Mouse (Mus musculus): ENCODE data around the gene Zic1.

Gene Zic1

DNA sequence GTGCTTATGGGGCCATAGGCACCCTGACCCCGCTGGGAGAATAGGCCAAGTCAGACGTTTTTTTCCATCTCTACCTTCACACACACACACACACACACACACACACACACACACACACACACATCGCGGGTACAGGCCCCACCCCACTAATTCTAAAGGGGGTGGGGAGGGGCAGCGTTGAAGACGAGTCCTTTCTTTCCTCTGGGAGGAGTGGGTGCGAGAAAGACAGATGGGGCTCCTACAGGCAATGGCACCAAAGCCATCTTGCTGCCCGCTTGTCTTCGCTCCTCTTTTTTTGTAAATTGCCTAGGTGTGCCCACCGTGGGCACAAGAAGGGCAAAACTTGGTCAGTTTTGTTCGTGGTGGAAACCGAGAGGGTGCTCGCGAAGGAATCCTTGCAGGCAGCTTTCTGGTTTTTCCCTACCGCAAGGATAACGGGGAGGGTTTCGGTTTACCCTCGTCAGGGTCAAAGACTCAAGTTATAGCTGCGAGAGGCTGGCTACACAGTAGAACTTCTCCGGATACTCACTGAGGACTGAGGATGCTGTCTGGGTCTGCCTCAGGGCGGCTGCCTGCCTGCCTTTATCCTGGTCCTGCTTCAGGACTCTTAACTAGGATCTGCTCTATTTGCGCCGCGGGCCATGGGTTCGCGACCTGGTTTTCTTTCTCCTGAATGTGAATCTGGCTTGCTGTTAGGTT, 3.8 kb upstream of the Zic1 start:
- in situ Hi-C loops (cut with MboI, MseI), result loop anchor here (25.0 kb wide), 1 partner anchor 1457 kb away; the partner anchor contains the start of gene Rasgrf1

DNA sequence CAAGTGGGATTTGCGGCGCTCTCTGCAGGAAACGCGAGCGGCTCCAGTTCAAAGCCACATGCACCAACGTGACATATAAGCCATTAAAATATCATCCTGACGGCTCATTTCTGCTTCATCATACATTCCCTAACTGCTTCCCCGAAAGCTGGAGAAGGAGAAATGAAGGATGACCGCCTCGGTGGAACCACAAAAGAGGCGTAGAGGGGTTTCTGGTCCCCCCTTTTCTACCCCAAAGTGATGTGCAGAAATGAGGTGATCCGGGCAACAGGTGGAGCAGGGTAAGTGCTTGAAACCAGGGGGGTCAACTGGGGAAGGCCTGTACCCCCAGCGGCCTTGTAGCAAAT, 3.3 kb upstream of the Zic1 start:
- in situ Hi-C loops (cut with MboI, MseI), result loop anchor here (25.0 kb wide), 1 partner anchor 1457 kb away; the partner anchor contains the start of gene Rasgrf1

DNA sequence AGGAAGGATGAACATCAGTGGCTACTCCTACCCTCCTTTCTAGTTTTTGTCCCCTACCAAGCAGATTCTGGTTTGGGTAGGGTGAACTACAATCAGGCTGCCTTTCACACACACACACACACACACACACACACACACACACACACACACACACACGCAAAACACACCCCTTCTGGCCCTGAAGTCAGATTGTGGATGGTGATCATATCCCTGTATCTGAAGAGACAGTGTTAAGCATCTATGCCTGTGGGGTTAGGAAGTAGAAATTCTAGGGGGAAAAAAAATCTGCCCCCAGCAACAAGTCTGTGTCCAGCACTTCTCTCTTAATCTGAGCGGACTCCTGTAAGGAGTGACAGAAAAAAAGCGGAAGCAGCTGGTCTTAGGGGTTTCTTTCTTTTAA, 2.5 kb upstream of the Zic1 start:
- in situ Hi-C loops (cut with MboI, MseI), result loop anchor here (25.0 kb wide), 1 partner anchor 1456 kb away; the partner anchor contains the start of gene Rasgrf1

DNA sequence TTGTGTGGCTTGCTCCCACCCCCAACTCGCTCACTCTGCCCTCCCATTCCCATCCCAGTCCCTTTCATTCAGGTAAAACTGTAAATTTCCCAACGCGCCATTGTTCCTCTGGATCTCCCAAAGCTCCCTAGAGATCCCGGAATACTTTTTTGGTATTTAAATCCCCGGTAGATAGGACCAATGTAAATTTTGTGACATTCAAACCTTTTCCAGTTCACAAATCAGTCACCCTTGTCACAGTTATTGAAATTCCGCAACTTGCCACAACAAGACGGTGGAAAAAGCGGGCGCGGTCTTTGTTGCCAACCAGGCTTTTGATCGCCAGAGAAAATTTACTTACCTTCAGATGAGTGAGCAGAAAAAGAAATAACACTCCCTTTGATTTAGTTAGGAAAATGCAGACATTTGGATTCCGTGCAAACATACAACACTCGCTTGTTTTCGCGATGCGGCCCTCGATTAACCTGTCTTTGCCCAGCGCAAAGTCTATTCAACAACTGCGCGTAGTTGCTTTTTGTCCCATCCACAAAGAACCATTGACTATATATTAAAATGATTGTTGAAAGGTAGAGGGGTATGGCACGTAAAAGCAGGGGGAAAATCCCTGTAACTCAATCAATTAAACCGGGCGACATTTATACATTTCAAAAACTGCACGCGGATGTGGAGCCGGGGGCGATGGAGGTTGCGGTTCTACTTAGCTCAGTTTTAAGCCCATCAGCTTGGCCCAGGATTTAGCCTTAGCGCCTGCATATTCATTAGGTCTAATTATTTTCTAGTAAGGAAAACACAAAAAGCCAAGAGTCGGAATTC, 1.6 kb upstream of the Zic1 start:
- in situ Hi-C loops (cut with MboI, MseI), result loop anchor here (25.0 kb wide), 1 partner anchor 1455 kb away; the partner anchor contains the start of gene Rasgrf1

DNA sequence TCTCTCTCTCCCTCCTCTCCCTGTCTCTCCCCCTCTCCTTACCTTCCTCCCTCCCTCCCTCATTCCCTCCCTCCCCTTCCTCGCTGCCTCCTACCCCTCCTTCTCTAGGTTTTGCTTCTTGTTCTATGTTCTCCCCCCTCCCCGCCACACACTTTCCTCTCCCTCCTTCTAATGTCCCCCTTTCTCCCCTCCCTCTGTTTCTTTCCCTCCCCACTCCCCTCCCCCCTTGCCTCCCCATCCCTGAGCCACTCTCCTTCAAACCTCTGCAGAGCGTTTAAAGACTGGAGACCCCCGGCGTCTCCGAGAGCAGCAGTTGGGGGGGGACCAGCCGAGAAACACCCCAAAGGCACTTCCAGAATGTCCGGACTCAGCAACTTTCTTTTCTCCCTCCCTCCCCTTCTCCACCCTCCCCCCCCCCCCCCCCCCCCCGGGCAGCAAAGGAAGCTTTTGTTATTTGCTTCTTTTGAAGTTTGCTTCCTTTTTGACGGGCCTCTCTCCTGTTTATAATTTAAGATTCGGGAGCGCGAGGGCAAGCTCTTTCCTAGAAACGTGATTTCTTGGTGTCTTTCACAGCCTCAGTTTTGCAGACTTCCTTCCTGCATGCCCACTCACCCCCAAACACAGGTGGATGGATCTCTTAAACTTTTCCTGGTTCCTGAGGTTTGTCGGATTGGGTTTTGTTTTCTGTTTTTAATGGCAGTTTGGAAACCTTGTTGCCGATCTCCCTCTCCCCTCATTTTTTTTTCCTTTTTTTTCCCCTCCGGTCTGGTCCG, 802 bp upstream of the Zic1 start:
- in situ Hi-C loops (cut with MboI, MseI), result loop anchor here (25.0 kb wide), 1 partner anchor 1454 kb away; the partner anchor contains the start of gene Rasgrf1

DNA sequence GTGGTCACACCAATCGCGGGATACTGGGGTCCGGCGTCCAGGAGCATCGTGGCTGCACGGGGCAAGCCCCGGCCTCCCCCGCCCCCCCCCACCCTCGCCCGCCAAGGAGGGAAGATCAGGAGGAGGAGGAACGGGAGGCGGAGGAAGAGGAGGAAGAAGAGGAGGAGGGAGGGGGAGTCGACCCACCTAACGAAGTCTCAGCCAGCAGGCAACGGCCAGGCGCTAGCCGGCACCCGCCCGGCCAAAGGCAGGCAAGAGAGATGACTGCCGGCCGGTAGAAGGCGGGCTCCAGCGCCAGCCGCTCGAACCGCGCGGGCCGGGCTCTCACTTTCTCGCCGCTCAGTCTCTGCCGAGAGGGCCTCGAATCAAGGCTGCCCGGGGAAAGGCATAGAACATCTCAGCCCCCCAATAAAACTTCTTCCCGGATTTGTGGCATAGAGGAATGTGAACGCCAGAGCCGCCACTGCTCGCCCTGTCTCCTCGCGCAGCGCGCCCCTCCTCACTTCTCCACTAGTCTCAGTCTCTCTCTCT, 574 bp downstream of the Zic1 start:
- in situ Hi-C loops (cut with MboI, MseI), result loop anchor here (5.0 to 25.0 kb wide), 2 partner anchors 42 to 1453 kb away; partner anchors contain the start of gene Rasgrf1

DNA sequence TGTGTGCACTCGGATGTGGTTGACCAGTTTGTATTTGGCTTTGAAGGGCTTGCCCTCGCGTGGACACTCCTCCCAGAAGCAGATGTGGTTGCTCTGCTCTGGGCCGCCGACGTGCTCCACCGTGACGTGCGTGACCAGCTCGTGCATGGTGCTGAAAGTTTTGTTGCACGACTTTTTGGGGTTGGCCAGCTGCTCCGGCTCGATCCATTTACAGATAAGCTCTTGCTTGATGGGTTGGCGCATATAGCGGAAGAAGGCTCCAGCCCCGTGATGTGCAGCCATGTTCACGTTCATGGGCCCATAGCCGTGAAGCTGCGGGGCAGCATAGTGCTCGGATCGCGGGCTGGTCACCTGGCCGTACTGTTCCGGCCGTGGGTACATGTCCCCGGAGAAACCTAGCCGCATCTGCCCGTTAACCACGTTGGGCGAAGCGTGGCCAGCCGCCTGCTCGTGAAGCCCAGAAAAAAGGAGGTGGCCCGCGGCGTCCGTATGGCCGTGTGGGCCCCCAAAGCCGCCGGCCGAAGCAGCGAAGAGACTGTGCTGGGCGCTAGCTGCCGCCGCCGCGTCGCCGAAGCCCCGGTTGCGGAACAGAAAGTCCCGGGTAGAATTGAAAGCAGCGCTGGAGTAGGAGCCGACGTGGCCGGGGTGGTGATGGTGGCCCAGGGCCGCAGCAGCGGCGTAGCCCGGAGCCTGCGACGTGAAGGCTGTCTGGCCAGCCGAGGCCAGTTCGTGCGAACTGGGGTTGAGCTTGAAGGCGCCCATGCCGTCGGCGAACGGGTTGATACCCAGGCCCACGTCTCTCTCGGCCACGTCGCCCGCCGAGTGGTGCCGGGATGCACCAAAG, 1.3 kb downstream of the Zic1 start:
- in situ Hi-C loops (cut with MboI, MseI), result loop anchor here (5.0 to 25.0 kb wide), 2 partner anchors 43 to 1452 kb away; partner anchors contain the start of gene Rasgrf1

DNA sequence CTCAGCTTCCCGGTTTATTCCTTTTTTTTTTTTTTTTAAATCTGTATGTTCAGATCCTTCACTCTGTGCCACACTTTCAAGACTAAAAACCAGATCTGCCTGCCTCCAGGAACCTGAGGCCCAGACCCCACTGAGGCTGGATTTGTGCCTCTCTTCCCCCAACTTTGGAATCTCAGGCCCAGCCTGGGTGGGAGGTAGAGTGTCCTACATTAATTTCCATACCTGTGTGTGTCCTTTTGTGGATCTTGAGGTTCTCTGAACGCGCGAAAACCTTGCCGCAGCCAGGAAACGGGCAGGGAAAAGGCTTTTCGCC, 1.8 kb downstream of the Zic1 start:
- in situ Hi-C loops (cut with MboI, MseI), result loop anchor here (5.0 to 25.0 kb wide), 2 partner anchors 44 to 1451 kb away; partner anchors contain the start of gene Rasgrf1

DNA sequence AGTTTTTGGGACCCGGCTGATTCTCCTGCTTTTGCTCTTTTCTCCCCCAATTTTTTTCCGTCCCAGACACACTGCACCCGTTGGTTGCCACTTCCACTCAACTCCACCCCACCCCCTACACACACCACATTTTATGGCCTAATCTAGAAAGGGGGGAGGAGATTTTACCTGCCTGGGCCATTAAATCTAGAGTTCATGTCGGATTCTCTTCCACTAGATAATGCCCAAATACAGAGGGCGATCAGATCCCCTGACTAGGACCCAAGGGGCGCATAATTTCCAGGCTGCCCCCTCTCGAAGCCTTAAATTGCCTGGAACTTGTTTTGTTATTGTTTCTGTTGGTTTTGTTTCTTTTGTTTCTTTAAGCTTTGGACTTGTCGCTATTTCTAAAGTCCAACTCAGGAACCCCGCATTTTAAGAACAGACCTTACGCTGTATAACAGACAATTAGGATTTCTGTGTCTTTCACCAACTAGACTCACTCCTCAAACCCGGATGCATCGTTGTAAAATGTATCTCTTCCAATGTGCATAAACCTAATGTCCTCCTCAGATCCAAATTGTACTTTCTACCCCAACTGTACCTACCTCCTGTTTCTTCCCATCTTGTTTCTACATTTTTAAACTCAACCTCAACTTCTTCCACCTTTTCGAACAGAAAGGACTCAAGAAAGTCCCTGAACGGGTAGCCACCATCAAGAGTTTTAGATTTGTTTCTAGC, 2.4 kb downstream of the Zic1 start:
- in situ Hi-C loops (cut with MboI, MseI), result loop anchor here (5.0 to 25.0 kb wide), 2 partner anchors 44 to 1451 kb away; partner anchors contain the start of gene Rasgrf1

DNA sequence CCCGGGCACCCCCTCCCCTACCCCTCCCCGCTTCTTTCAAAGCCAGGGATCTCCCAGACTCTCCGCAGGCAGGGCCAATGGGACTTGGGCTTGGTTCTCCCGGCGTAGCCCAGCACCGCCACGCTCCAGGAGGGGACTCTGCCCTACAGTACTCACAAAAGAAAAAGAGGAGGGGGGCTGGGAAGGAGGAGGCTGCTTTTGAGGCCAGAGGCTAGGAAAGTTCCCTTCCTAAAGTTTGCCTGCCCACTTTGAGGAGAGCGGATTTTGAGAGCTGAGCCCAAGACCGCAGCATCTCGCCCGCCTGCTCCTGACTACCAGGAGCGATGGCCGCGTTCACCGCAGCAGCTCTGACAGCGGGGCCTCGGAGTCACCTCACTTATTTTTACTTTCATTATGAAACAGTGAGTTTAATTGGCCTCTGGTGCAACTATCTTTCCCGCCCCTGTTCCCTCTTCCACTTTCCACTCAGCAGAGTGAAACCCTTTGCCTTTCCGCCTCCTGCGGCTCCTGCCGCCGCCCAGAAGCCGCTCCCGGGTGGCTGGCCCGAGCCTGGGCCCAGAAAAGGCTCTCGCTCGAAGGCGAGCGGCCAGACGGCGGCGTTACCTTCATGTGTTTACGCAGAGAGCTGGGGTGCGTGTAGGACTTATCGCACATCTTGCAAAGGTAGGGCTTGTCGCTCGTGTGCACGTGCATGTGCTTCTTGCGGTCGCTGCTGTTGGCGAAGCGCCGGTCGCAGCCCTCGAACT, 3.6 kb downstream of the Zic1 start, which contains the start of gene Zic4:
Zic4 (plus strand) TSS at position 558 of the 746 bp plus-strand sequence.
- in situ Hi-C loops (cut with MboI, MseI), result loop anchor here (5.0 to 25.0 kb wide), 2 partner anchors 45 to 1450 kb away; partner anchors contain the start of gene Rasgrf1

DNA sequence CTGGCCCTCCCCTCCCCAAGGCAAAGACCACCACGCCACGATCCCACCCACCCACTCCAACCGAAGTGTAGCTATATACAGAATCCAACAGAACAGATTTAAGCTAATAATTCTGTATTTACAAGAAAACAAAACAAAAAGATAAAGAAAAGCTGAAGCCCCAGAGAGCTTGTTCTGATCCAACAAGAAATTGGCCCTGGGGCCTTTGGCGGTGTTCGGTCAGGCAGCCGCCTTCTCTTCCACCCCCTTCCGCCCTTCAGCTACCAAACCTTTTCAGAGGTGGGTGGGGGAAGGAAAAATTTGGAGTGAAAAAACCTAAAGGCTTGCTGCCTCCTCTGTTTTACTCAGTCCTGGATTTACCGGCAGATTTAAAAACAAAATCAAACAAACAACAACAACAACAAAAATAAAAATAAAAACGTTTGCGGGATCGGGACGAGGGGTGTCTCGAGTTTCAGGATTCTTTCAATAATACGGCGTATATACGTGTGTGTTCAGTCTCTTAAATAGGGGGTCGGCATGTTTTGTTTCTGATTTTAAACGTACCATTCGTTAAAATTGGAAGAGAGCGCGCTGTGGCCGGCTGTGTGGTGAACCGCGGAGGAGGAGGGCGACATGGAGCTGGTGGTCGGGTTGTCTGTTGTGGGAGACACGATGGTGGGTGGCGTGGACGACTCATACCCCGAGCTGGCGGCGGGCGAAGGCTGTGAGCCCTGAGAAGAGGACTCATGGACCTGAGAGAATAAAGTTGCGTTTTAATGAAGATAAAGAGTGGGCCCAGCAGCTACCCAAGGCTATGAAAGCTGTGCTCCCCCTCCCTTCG, 4.4 kb downstream of the Zic1 start:
- in situ Hi-C loops (cut with MboI, MseI), result loop anchor here (5.0 to 25.0 kb wide), 2 partner anchors 46 to 1449 kb away; partner anchors contain the start of gene Rasgrf1

DNA sequence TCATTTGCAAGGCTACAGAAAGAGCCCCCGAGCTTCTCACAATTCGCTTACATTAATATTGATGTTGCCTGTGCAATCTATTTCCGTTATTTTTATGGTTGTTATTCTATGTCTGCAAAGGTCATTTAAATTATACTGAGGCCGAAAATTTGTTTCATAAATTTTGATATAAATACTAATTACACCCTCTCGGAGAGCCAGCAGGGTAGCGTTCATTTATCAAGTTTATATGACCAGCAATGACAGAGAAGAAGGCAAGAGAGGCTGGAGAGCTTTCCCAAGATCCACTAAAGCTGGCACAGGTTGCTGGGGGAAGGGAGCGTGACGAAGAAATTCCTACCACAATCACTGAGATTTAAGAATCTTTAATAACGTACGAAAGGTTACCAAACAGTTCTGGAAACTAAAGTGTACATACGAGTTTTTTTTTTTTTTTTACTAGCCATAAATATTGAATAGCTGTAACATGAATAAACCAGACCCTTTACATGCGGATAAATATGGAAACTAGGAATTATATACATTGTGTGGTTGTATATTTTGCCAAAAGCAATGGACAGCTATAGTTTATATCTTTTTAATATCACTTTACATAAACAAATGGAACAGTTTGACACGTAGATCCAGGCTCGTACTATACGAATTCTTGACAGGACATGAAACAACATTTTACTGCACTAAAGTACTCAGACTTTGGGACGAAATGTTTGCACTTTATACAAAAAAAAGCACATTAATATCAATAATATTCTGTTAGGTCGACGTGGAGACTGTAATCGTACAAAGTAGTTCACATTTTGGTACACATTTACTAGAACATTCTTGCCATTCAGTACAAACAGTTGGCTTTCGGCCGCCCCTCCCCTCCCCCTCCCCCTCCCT, 5.2 kb downstream of the Zic1 start:
- in situ Hi-C loops (cut with MboI, MseI), result loop anchor here (5.0 to 25.0 kb wide), 2 partner anchors 47 to 1448 kb away; partner anchors contain the start of gene Rasgrf1

DNA sequence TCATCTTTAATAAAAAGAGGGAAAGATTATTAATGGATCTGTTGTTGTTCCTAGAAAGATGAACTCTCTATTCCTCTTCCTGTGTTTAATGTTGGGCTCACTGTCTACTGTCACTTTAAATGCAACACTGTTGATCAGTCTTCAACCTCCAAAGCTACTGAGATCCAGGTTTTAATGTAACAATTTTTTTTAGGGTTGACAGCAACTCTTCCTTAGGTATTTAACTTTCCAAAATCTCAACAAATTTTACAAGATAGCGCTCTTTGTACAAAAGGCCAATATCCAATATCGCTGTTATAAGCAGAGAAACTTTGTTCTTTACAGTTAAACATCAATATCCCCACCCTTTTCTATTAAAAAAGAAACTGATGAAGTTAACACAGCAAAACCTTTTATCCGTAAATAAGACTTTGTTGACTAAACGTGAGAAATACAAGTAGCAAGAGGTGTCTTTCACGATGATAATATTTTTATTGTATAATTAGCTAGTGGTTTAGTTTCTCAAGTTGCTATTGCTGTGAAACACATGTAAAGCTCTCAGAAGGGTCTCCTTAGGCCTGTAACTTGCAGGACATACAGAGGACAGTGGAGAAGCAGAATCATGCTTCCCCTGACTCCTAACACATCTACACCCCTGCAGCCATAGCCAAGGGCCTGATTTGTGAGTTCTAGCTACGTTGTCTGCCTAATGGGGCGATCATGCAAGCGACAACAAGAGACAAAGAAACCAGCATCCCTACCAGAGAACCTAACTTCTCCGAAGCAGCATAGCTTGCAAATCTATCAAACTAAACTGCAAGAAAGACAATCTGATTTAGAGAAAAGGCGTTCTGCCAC, 6.5 kb downstream of the Zic1 start:
- in situ Hi-C loops (cut with MboI, MseI), result loop anchor here (25.0 kb wide), 1 partner anchor 1447 kb away; the partner anchor contains the start of gene Rasgrf1

DNA sequence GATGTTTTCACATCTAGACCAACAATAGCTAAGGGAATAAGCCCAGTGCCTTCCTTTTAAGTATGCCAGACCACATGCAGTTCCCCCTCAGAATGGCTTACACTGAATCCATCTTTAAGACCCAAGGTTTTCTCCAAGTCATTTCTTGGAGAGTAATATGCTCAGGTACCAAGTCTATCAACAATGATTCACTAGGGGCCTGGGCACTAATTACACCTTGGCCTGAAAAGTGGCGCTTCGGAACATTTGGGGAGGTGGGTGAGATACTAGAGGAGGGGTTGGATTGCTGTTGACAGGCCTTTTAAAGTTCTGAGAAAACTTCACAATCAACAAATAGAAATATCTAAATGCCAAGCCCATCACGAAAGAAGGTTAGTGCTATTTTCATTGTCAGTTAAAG, 8.3 kb downstream of the Zic1 start:
- in situ Hi-C loops (cut with MboI, MseI), result loop anchor here (25.0 kb wide), 1 partner anchor 1445 kb away; the partner anchor contains the start of gene Rasgrf1

DNA sequence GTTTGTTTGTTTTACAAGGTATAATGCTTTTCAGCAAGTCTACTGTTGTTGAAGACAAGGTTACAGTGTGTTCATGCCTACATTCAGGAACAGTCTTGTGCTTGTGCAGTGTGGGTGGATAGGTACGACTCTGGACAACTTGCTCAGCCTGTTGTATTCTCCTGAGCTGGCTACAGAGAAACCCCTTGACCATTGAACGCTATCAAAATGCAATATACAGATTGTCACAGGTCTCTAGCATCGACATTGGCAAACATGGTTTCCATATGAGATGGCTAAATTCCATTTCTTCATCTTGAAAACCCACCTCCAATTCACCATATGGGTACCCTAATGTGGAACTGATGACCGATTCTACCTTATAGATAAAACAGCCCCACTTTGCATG, 9.3 kb downstream of the Zic1 start:
- in situ Hi-C loops (cut with MboI, MseI), result loop anchor here (25.0 kb wide), 1 partner anchor 1444 kb away; the partner anchor contains the start of gene Rasgrf1
